Comparison of ENCODE assay signal across 8 mouse cellular contexts in genomic region chr11:117083052-117083881, GRCm38 (mm10). TPM values are rescaled to one million over a fixed set of nuclear protein-coding genes. Genes with fewer than 3 reads are reported as not detected.
DNase-seq lines count a peak whose midpoint lies in the region; ATAC-seq lines count a peak whose summit lies in the region.

No protein-coding gene starts in this region.

- no peak for ATAC-seq in kidney, embryonic 16.5 days (ENCODE audit: low FRiP score, low TSS enrichment)

- WGBS in kidney, embryonic 16.5 days = 76% methylated on average over 19 of the region's 19 CpGs

- peak; percentile 83 to 94 for DNase-seq in adrenal gland, adult (ENCODE audit: inconsistent age in 2 of 2, low spot score in 1 of 2)
- no peak for DNase-seq in adrenal gland, postnatal 4 days (ENCODE audit: low spot score in 2 of 2)
- peak; percentile 99 for DNase-seq in heart, adult 11 months
- peak; percentile 87 for DNase-seq in lung, postnatal 25 days (ENCODE audit: low spot score)
- DNase-seq in thymus, postnatal 0 days (ENCODE audit: low spot score) = no peak
- DNase-seq in layer of hippocampus, adult 18-20 months (ENCODE audit: low spot score in 2 of 2) = no peak
- DNase-seq in urinary bladder, postnatal 10 days (ENCODE audit: low spot score) = no peak

- peak overlapping the region; percentile 82 for H3K27ac ChIP-seq in kidney, embryonic 16.5 days (ENCODE audit: low read length)

- peaks cover 29% of the 10 kb centered on the region for H3K36me3 ChIP-seq in kidney, embryonic 16.5 days (ENCODE audit: insufficient read depth, low read length)

- H3K9me3 ChIP-seq in kidney, embryonic 16.5 days (ENCODE audit: low read length) = no peaks in the 10 kb centered on the region

- no peak overlapping the region for H3K4me3 ChIP-seq in kidney, embryonic 16.5 days (ENCODE audit: low read length)

- H3K27me3 ChIP-seq in kidney, embryonic 16.5 days (ENCODE audit: insufficient read depth, low read length) = no peaks in the 10 kb centered on the region

- H3K4me2 ChIP-seq in kidney, embryonic 16.5 days (replicated peaks; ENCODE audit: low read depth, low read length) = no peak overlapping the region

- H3K4me1 ChIP-seq in kidney, embryonic 16.5 days (ENCODE audit: insufficient read depth, low read length) = peaks cover 31% of the 10 kb centered on the region

- H3K9ac ChIP-seq in kidney, embryonic 16.5 days (replicated peaks; ENCODE audit: low read length) = no peak overlapping the region

RNA-seq across cellular contexts. Expression of gene Sec14l1, which starts 31.7 kb away (rescaled TPM):
- total RNA-seq in adrenal gland, postnatal 4 days (2021) = 100 to 1,000 TPM; 171 to 174 TPM
- 91.5 and 92.9 TPM in 2 replicates for polyA plus RNA-seq in kidney, embryonic 16.5 days (2015; fragmentation: Nextera tagmentation; extraction: Ambion mirVana)
- polyA plus RNA-seq in thymus, postnatal 0 days (2015; fragmentation: Nextera tagmentation; extraction: Ambion mirVana) = 35.9 and 37.7 TPM in 2 replicates
- total RNA-seq in layer of hippocampus, adult 18-20 months (2021) = 100 to 1,000 TPM; 235 to 245 TPM

Comparison
In these comparisons a context has a peak if more than half of its experiments do, and no peak if none do; other contexts are left out.
1. DNase-seq: peak in adrenal gland, adult (2 of 2), heart, adult 11 months (single experiment) and lung, postnatal 25 days (single experiment); none in adrenal gland, postnatal 4 days (0 of 2), thymus, postnatal 0 days (single experiment), layer of hippocampus, adult 18-20 months (0 of 2) and urinary bladder, postnatal 10 days (single experiment).